Mouse (Mus musculus): ENCODE measurements around the gene Klk10. TPM values are rescaled to one million over a fixed set of nuclear protein-coding genes. Genes with fewer than 3 reads are reported as not detected.

The Klk10 gene
- polyA plus RNA-seq, 1 experiment from 2014 or later = not detected

GRCm38 (mm10) chr7:43782275-43783265 is 1.7 kb downstream of the Klk10 start:
- Histone ChIP-seq H3K27ac (ENCODE audit: low read length) (no peak overlapping the region), H3K9me3 (replicated peaks; ENCODE audit: control insufficient read depth, low read length) (no peaks in the 10 kb centered on the region), H3K4me3 (ENCODE audit: low read depth, low read length) (no peak overlapping the region), H3K27me3 (ENCODE audit: control insufficient read depth, insufficient read depth, low read depth, low read length) (peaks cover 9% of the 10 kb centered on the region), H3K4me2 (ENCODE audit: low read depth, low read length) (peak overlapping the region; percentile 29; the same call in 1 of the 2 replicates), H3K4me1 (ENCODE audit: control insufficient read depth, low read depth, low read length) (no peaks in the 10 kb centered on the region; the same call in 1 of the 2 replicates), H3K36me3 (ENCODE audit: control insufficient read depth, insufficient read depth) (no peaks in the 10 kb centered on the region), H3K9ac (ENCODE audit: low read depth, low read length) (no peak overlapping the region)
- ATAC-seq (ENCODE audit: low read depth) = no peak
- 6% methylated on average over 36 of the region's 36 CpGs for WGBS (ENCODE audit: insufficient replicate concordance)

- ATAC-seq (ENCODE audit: low read depth) = no peak
- WGBS (ENCODE audit: insufficient replicate concordance) = 65% methylated on average over 1 of the region's 1 CpGs
These were observed 4.5 kb downstream of the Klk10 start for GRCm38 (mm10) chr7:43785286-43785685.

GRCm38 (mm10) chr7:43788096-43788495 is 7.3 kb downstream of the Klk10 start:
- Histone ChIP-seq H3K9ac (ENCODE audit: low read depth, low read length) (no peak overlapping the region), H3K27ac (ENCODE audit: low read length) (no peak overlapping the region), H3K9me3 (replicated peaks; ENCODE audit: control insufficient read depth, low read length) (no peaks in the 10 kb centered on the region), H3K27me3 (ENCODE audit: control insufficient read depth, insufficient read depth, low read depth, low read length) (peaks cover 4% of the 10 kb centered on the region; the same call in 1 of the 2 replicates), H3K4me3 (ENCODE audit: low read depth, low read length) (no peak overlapping the region), H3K36me3 (ENCODE audit: control insufficient read depth, insufficient read depth) (no peaks in the 10 kb centered on the region), H3K4me2 (ENCODE audit: low read depth, low read length) (no peak overlapping the region), H3K4me1 (ENCODE audit: control insufficient read depth, low read depth, low read length) (no peaks in the 10 kb centered on the region)
- 39% methylated on average over 3 of the region's 3 CpGs for WGBS (ENCODE audit: insufficient replicate concordance)
- ATAC-seq (ENCODE audit: low read depth) = no peak

More at GRCm38 (mm10) chr7:43785286-43785685, 4.5 kb downstream of the Klk10 start:
- H3K27ac ChIP-seq (ENCODE audit: low read length) = no peak overlapping the region
- no peak overlapping the region for H3K4me3 ChIP-seq (ENCODE audit: low read depth, low read length)
- no peaks in the 10 kb centered on the region for H3K36me3 ChIP-seq (ENCODE audit: control insufficient read depth, insufficient read depth)
- no peaks in the 10 kb centered on the region; the same call in 1 of the 2 replicates for H3K4me1 ChIP-seq (ENCODE audit: control insufficient read depth, low read depth, low read length)
- no peak overlapping the region for H3K9ac ChIP-seq (ENCODE audit: low read depth, low read length)
- H3K4me2 ChIP-seq (ENCODE audit: low read depth, low read length) = no peak overlapping the region
- peaks cover 9% of the 10 kb centered on the region for H3K27me3 ChIP-seq (ENCODE audit: control insufficient read depth, insufficient read depth, low read depth, low read length)
- no peaks in the 10 kb centered on the region for H3K9me3 ChIP-seq (replicated peaks; ENCODE audit: control insufficient read depth, low read length)

- no peaks in the 10 kb centered on the region for H3K27me3 ChIP-seq (ENCODE audit: control insufficient read depth, insufficient read depth, low read depth, low read length)
- 35% methylated on average over 2 of the region's 2 CpGs for WGBS (ENCODE audit: insufficient replicate concordance)
- no peak overlapping the region for H3K4me3 ChIP-seq (ENCODE audit: low read depth, low read length)
- H3K4me2 ChIP-seq (ENCODE audit: low read depth, low read length) = no peak overlapping the region
- H3K27ac ChIP-seq (ENCODE audit: low read length) = no peak overlapping the region
- no peak overlapping the region for H3K9ac ChIP-seq (ENCODE audit: low read depth, low read length)
- H3K4me1 ChIP-seq (ENCODE audit: control insufficient read depth, low read depth, low read length) = no peaks in the 10 kb centered on the region
- H3K9me3 ChIP-seq (replicated peaks; ENCODE audit: control insufficient read depth, low read length) = no peaks in the 10 kb centered on the region
- no peak for ATAC-seq (ENCODE audit: low read depth)
- H3K36me3 ChIP-seq (ENCODE audit: control insufficient read depth, insufficient read depth) = no peaks in the 10 kb centered on the region
These were observed 8.5 kb downstream of the Klk10 start for GRCm38 (mm10) chr7:43789295-43789694.

- no peak for ATAC-seq (ENCODE audit: low read depth)
- WGBS (ENCODE audit: insufficient replicate concordance) = 50% methylated on average over 7 of the region's 7 CpGs
- Histone ChIP-seq H3K4me2 (ENCODE audit: low read depth, low read length) (no peak within 1 kb of the TSS), H3K27ac (ENCODE audit: low read length) (no peak within 1 kb of the TSS), H3K4me3 (ENCODE audit: low read depth, low read length) (no peak within 1 kb of the TSS), H3K4me1 (ENCODE audit: control insufficient read depth, low read depth, low read length) (no peaks in the 10 kb centered on the region), H3K27me3 (ENCODE audit: control insufficient read depth, insufficient read depth, low read depth, low read length) (peaks cover 11% of the 10 kb centered on the region), H3K9me3 (replicated peaks; ENCODE audit: control insufficient read depth, low read length) (no peaks in the 10 kb centered on the region), H3K9ac (ENCODE audit: low read depth, low read length) (no peak within 1 kb of the TSS), H3K36me3 (ENCODE audit: control insufficient read depth, insufficient read depth) (no peaks in the 10 kb centered on the region)
These were observed 10.8 kb downstream of the Klk10 start, which contains the start of gene Klk9 for GRCm38 (mm10) chr7:43791591-43791990. Gene Klk9, plus strand, starts transcription at chr7:43791891.

GRCm38 (mm10) chr7:43796355-43796754 is 15.5 kb downstream of the Klk10 start:
- no peak for ATAC-seq (ENCODE audit: low read depth)
- H3K4me3 ChIP-seq (ENCODE audit: low read depth, low read length) = no peak overlapping the region

GRCm38 (mm10) chr7:43797333-43797769 is 16.5 kb downstream of the Klk10 start, which contains the start of gene Klk8:
Gene Klk8, plus strand, starts transcription at chr7:43797577.
- H3K27ac ChIP-seq (ENCODE audit: low read length) = no peak within 1 kb of the TSS
- peak within 1 kb of the TSS; percentile 48 for H3K4me3 ChIP-seq (ENCODE audit: low read depth, low read length)
- under 1% methylated on average over 28 of the region's 28 CpGs for WGBS (ENCODE audit: insufficient replicate concordance)
- H3K9ac ChIP-seq (ENCODE audit: low read depth, low read length) = no peak within 1 kb of the TSS
- no peaks in the 10 kb centered on the region for H3K4me1 ChIP-seq (ENCODE audit: control insufficient read depth, low read depth, low read length)
- H3K4me2 ChIP-seq (ENCODE audit: low read depth, low read length) = peak within 1 kb of the TSS; percentile 62
- peaks cover 22% of the 10 kb centered on the region for H3K27me3 ChIP-seq (ENCODE audit: control insufficient read depth, insufficient read depth, low read depth, low read length)
- ATAC-seq (ENCODE audit: low read depth) = no peak
- no peaks in the 10 kb centered on the region for H3K36me3 ChIP-seq (ENCODE audit: control insufficient read depth, insufficient read depth)
- H3K9me3 ChIP-seq (replicated peaks; ENCODE audit: control insufficient read depth, low read length) = no peaks in the 10 kb centered on the region

More at GRCm38 (mm10) chr7:43796355-43796754, 15.5 kb downstream of the Klk10 start:
- Histone ChIP-seq H3K27me3 (ENCODE audit: control insufficient read depth, insufficient read depth, low read depth, low read length) (peaks cover 22% of the 10 kb centered on the region), H3K36me3 (ENCODE audit: control insufficient read depth, insufficient read depth) (no peaks in the 10 kb centered on the region), H3K27ac (ENCODE audit: low read length) (no peak overlapping the region), H3K4me1 (ENCODE audit: control insufficient read depth, low read depth, low read length) (no peaks in the 10 kb centered on the region), H3K9ac (ENCODE audit: low read depth, low read length) (no peak overlapping the region), H3K4me2 (ENCODE audit: low read depth, low read length) (peak overlapping the region; percentile 62; the same call in 1 of the 2 replicates), H3K9me3 (replicated peaks; ENCODE audit: control insufficient read depth, low read length) (no peaks in the 10 kb centered on the region)
- 14% methylated on average over 8 of the region's 8 CpGs for WGBS (ENCODE audit: insufficient replicate concordance)

- ATAC-seq (ENCODE audit: low read depth) = 0 out of 2 replicates have a peak, but pooled peaks have one; percentile 27
- Histone ChIP-seq H3K9ac (ENCODE audit: low read depth, low read length) (no peak overlapping the region), H3K4me3 (ENCODE audit: low read depth, low read length) (peak overlapping the region; percentile 48; the same call in 1 of the 2 replicates)
These were observed 17.1 kb downstream of the Klk10 start for GRCm38 (mm10) chr7:43797844-43798462.

More at GRCm38 (mm10) chr7:43797844-43798462, 17.1 kb downstream of the Klk10 start:
- H3K4me2 ChIP-seq (ENCODE audit: low read depth, low read length) = peak overlapping the region; percentile 62
- H3K9me3 ChIP-seq (replicated peaks; ENCODE audit: control insufficient read depth, low read length) = no peaks in the 10 kb centered on the region
- peaks cover 22% of the 10 kb centered on the region for H3K27me3 ChIP-seq (ENCODE audit: control insufficient read depth, insufficient read depth, low read depth, low read length)
- H3K36me3 ChIP-seq (ENCODE audit: control insufficient read depth, insufficient read depth) = no peaks in the 10 kb centered on the region
- WGBS (ENCODE audit: insufficient replicate concordance) = 8% methylated on average over 13 of the region's 13 CpGs
- no peaks in the 10 kb centered on the region for H3K4me1 ChIP-seq (ENCODE audit: control insufficient read depth, low read depth, low read length)
- no peak overlapping the region for H3K27ac ChIP-seq (ENCODE audit: low read length)

All from liver, embryonic 16.5 days (tissue).